Mouse (Mus musculus) liver, adult (tissue): ENCODE measurements at regions not wholly inside any gene's neighbourhood (a gene's known extent, or its start where the extent isn't known, plus 50 kb on each side); places are given as distances from the start of the nearest gene placed in this dataset.
A peak's percentile ranks its signal among the peaks of the same experiment; 100 is the strongest.

ENCODE experiments used
- GATA4 ChIP-seq: IDR thresholded peaks from 2 replicates; pipeline ENCODE4 v1.6.1; 2014; ENCODE audit warnings: mild to moderate bottlenecking, low read length; ENCODE audit not compliant: insufficient replicate concordance

DNA sequence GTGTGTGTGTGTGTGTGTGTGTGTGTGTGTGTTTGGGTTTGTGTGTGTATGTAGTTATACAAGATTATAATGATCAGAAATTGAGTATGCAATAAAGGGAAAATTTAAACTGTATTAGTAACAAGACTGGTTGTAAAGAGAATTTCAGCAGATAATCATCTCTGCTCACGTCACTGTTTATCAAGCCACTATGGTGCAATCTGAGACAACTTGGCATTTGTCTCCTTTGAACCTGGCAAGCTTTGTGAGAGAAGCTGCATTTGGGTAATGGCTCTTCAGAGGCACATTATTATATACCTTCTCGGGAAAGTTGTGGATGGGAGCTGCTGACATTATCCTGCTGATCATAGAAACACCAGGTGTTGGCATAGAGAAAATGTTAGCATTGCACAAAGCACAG, 1083.7 kb downstream of the Brinp3 start:
- 0 out of 2 replicates have a peak, but pooled peaks have one; percentile 57 for TF ChIP-seq GATA4
